Mouse (Mus musculus): ENCODE data around the gene Cacna2d4. TPM values are rescaled to one million over a fixed set of nuclear protein-coding genes. Genes with fewer than 3 reads are reported as not detected.

Gene Cacna2d4
- polyA plus RNA-seq, 1 experiment = 4.5 TPM

DNA sequence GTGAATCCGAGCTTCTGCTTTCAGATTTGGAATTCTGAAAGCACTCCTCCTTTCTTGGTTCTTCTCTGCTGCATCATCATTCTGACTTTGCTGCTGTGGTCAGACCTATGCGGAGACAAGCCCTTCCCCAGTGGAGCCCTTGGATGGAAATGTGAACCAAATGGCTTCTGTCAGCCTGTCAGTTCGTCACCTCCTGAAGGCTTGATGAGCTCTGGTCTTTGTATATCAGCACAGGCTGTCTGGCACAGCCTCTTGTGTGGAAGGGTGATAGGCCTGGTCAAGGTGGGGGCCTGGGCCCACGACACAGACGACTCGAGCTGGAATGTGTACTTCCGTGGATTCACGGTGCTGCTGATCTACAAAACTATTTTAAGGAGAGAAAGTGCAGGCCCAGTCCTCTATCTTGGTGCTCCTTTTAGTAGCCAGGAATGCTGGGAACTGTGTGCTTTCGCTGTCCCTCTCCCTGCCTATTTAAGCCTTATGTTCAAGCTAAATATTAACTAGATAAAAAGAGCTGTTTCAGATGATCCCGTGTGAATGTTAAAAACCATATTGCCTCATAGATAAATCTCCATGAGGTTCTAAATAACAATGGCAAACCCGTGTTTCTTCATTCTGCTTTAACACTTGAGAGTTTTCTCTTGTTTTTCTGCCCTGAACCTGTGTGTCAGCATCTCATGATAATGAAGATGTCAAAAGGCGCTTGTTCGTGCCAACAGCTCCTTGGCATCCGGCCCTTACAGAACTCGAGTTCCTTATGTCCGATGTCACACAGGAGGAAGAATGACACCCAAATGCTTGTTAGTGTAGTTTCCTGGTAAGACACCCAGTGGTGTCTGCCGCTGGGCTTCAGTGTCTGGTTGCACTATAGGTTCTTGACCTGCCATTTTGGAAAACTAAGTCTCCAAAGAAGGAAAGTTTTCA, 39.7 kb upstream of the Cacna2d4 start, which contains the start of gene Cacna1c:
Gene Cacna1c (minus strand): TSS at position 37 of the 924 bp plus-strand sequence.
- Histone ChIP-seq H3K27ac (ENCODE audit: insufficient read depth, low read length) (no peak within 1 kb of the TSS), H3K36me3 (ENCODE audit: control insufficient read depth, insufficient read depth, low read length) (peaks cover 15% of the 10 kb centered on the region), H3K4me3 (ENCODE audit: extremely low read depth, insufficient read depth, insufficient read length) (no peak within 1 kb of the TSS), H3K27me3 (ENCODE audit: control insufficient read depth, insufficient read depth, low read length) (no peaks in the 10 kb centered on the region), H3K4me1 (ENCODE audit: control insufficient read depth, insufficient read depth, insufficient read length) (no peaks in the 10 kb centered on the region)
- TF ChIP-seq CTCF (IDR thresholded peaks at IDR 0.05; ENCODE audit: extremely low read depth, insufficient read depth, insufficient read length, insufficient replicate concordance) (no peak), POLR2A (IDR thresholded peaks at IDR 0.05; ENCODE audit: low read depth, low read length) (no peak)
- no peak for DNase-seq (ENCODE audit: low read depth in 1 of 2, low spot score in 2 of 2)
- 91% methylated on average over 17 of the region's 17 CpGs for WGBS

DNA sequence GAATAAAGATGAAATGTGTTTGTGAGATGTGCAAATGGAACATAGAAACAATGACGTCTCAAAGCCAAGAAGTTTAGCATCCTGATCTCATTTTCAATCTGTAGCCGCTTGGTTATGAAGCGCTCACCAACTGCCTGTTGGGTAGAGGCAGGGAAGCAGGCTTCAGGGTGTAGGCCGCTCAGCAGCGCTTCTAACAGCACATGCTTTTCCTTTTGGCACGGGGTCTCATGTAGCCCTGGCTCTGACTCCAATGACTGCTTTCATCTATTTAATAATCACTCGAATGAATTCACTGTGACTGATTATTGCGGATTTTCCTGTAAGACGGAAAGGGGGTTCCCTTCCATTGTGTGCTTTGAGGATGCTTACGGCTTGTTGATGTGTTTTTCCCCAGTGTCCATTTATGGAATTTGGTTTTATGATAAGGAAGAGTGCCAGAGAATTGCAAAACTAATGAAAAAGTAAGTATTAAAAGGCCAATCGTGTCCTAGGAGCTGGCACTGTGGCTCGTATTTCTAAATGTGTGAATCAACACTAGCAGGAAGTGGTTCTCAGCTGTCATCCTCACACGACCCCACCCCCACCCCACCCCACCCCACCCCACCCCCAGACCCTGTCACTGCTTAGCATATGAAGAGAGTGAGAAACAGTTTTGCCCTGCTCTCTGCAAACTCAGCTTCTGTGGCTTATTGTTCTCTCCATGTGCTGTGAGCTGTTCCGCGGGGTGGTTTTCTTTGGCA, 37.6 kb upstream of the Cacna2d4 start:
- 73% methylated on average over 15 of the region's 15 CpGs for WGBS
- Histone ChIP-seq H3K27me3 (ENCODE audit: control insufficient read depth, insufficient read depth, low read length) (no peaks in the 10 kb centered on the region), H3K4me1 (ENCODE audit: control insufficient read depth, insufficient read depth, insufficient read length) (no peaks in the 10 kb centered on the region), H3K36me3 (ENCODE audit: control insufficient read depth, insufficient read depth, low read length) (peaks cover 20% of the 10 kb centered on the region), H3K4me3 (ENCODE audit: extremely low read depth, insufficient read depth, insufficient read length) (no peak overlapping the region), H3K27ac (ENCODE audit: insufficient read depth, low read length) (0 out of 2 replicates have a peak overlapping the region, but pooled peaks have one; percentile 0)
- TF ChIP-seq CTCF (IDR thresholded peaks at IDR 0.05; ENCODE audit: extremely low read depth, insufficient read depth, insufficient read length, insufficient replicate concordance) (no peak), POLR2A (IDR thresholded peaks at IDR 0.05; ENCODE audit: low read depth, low read length) (no peak)
- DNase-seq (ENCODE audit: low read depth in 1 of 2, low spot score in 2 of 2) = no peak

- DNase-seq (ENCODE audit: low read depth in 1 of 2, low spot score in 2 of 2) = no peak
- Histone ChIP-seq H3K36me3 (ENCODE audit: control insufficient read depth, insufficient read depth, low read length) (peaks cover 20% of the 10 kb centered on the region), H3K4me3 (ENCODE audit: extremely low read depth, insufficient read depth, insufficient read length) (no peak overlapping the region), H3K4me1 (ENCODE audit: control insufficient read depth, insufficient read depth, insufficient read length) (no peaks in the 10 kb centered on the region), H3K27me3 (ENCODE audit: control insufficient read depth, insufficient read depth, low read length) (no peaks in the 10 kb centered on the region), H3K27ac (ENCODE audit: insufficient read depth, low read length) (peak overlapping the region; percentile 0; the same call in 1 of the 2 replicates)
- TF ChIP-seq CTCF (IDR thresholded peaks at IDR 0.05; ENCODE audit: extremely low read depth, insufficient read depth, insufficient read length, insufficient replicate concordance) (no peak), POLR2A (IDR thresholded peaks at IDR 0.05; ENCODE audit: low read depth, low read length) (no peak)
- WGBS = 86% methylated on average over 8 of the region's 8 CpGs
Observed at GRCm38 (mm10) chr6:119199274-119199879, 36.9 kb upstream of the Cacna2d4 start.

DNA sequence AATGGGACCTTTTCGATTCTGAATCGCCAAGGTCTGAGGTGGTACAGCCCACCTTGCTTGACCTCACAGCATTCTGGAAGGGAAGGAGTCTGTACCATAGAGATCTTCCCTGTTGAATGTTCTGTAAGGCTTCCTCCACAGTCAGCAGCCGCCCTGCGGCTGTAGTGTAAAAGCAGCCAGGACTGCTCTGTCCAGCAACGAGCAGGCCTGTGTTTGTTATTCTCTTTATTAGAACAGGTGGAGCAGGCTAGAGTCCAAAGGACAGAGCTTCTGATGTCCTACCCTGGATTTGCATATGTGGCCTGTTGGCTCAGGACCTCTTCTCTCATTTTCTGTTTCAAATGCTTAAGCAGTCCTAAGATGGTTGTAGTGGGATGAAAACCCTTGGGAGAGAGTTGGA, 36.0 kb upstream of the Cacna2d4 start:
- no peak overlapping the region for H3K27ac ChIP-seq (ENCODE audit: insufficient read depth, low read length)

DNA sequence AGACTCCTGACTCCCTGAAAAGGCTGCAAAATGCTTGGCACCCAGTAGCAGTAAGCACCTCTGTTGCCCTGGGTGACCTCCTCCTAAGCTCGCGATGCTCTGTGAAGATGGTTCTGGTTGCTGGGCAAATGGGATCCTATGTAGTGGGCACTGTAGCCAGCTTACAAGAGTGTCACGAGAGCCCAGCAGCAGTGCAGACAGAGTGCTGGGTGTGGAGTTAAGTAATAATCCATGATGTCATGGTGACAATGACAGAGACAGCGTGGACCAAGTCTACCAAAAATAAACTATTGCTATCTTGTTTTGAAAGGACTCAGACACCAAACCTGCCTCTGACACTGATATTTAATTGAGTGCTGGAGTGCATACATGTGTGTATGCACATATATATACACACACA, 34.8 kb upstream of the Cacna2d4 start:
- Histone ChIP-seq H3K4me1 (ENCODE audit: control insufficient read depth, insufficient read depth, insufficient read length) (no peaks in the 10 kb centered on the region), H3K4me3 (ENCODE audit: extremely low read depth, insufficient read depth, insufficient read length) (no peak overlapping the region), H3K36me3 (ENCODE audit: control insufficient read depth, insufficient read depth, low read length) (peaks cover 21% of the 10 kb centered on the region), H3K27ac (ENCODE audit: insufficient read depth, low read length) (no peak overlapping the region), H3K27me3 (ENCODE audit: control insufficient read depth, insufficient read depth, low read length) (no peaks in the 10 kb centered on the region)
- 97% methylated on average over 4 of the region's 4 CpGs for WGBS
- no peak for TF ChIP-seq CTCF (IDR thresholded peaks at IDR 0.05; ENCODE audit: extremely low read depth, insufficient read depth, insufficient read length, insufficient replicate concordance)
- no peak for TF ChIP-seq POLR2A (IDR thresholded peaks at IDR 0.05; ENCODE audit: low read depth, low read length)
- DNase-seq (ENCODE audit: low read depth in 1 of 2, low spot score in 2 of 2) = no peak

More for the DNA sequence above, 36.0 kb upstream of the Cacna2d4 start:
- Histone ChIP-seq H3K36me3 (ENCODE audit: control insufficient read depth, insufficient read depth, low read length) (peaks cover 18% of the 10 kb centered on the region), H3K27me3 (ENCODE audit: control insufficient read depth, insufficient read depth, low read length) (no peaks in the 10 kb centered on the region), H3K4me3 (ENCODE audit: extremely low read depth, insufficient read depth, insufficient read length) (no peak overlapping the region), H3K4me1 (ENCODE audit: control insufficient read depth, insufficient read depth, insufficient read length) (no peaks in the 10 kb centered on the region)
- no peak for TF ChIP-seq POLR2A (IDR thresholded peaks at IDR 0.05; ENCODE audit: low read depth, low read length)
- TF ChIP-seq CTCF (IDR thresholded peaks at IDR 0.05; ENCODE audit: extremely low read depth, insufficient read depth, insufficient read length, insufficient replicate concordance) = no peak
- 91% methylated on average over 5 of the region's 5 CpGs for WGBS
- DNase-seq (ENCODE audit: low read depth in 1 of 2, low spot score in 2 of 2) = no peak

GRCm38 (mm10) chr6:119204286-119204685, 32.0 kb upstream of the Cacna2d4 start:
- H3K4me3 ChIP-seq (ENCODE audit: extremely low read depth, insufficient read depth, insufficient read length) = no peak overlapping the region
- TF ChIP-seq CTCF (IDR thresholded peaks at IDR 0.05; ENCODE audit: extremely low read depth, insufficient read depth, insufficient read length, insufficient replicate concordance) (no peak), POLR2A (IDR thresholded peaks at IDR 0.05; ENCODE audit: low read depth, low read length) (no peak)
- no peaks in the 10 kb centered on the region for H3K4me1 ChIP-seq (ENCODE audit: control insufficient read depth, insufficient read depth, insufficient read length)
- no peaks in the 10 kb centered on the region for H3K27me3 ChIP-seq (ENCODE audit: control insufficient read depth, insufficient read depth, low read length)
- H3K27ac ChIP-seq (ENCODE audit: insufficient read depth, low read length) = no peak overlapping the region
- peaks cover 21% of the 10 kb centered on the region for H3K36me3 ChIP-seq (ENCODE audit: control insufficient read depth, insufficient read depth, low read length)
- WGBS = 95% methylated on average over 7 of the region's 7 CpGs
- no peak for DNase-seq (ENCODE audit: low read depth in 1 of 2, low spot score in 2 of 2)

Measured in spleen, adult 2 months (tissue).